Mouse (Mus musculus) midbrain, embryonic 15.5 days (tissue): ENCODE data around the gene Rnf5. TPM values are rescaled to one million over a fixed set of nuclear protein-coding genes. Genes with fewer than 3 reads are reported as not detected.

Experiments
- ATAC-seq: fragments of 200-750 bp; cut with Nextera tagmentation; replicated peaks from 2 replicates; pipeline ENCODE4 v1.8.0; 2017; ENCODE audit warnings: moderate TSS enrichment
- H3K27ac ChIP-seq: fragments of 300-500 bp; sonication (generic); 2 replicates; pipeline ENCODE4 v1.5.1; 2015; ENCODE audit warnings: mild to moderate bottlenecking, inconsistent platforms
- H3K27me3 ChIP-seq: fragments of 300-500 bp; sonication (generic); replicated peaks from 2 replicates; pipeline ENCODE4 v1.6.1; 2015; ENCODE audit warnings: inconsistent platforms
- H3K36me3 ChIP-seq: fragments of 300-500 bp; sonication (generic); replicated peaks from 2 replicates; pipeline ENCODE4 v1.6.1; 2015; ENCODE audit warnings: inconsistent platforms
- H3K4me1 ChIP-seq: fragments of 300-500 bp; sonication (generic); 2 replicates; pipeline ENCODE4 v1.6.1; 2015; ENCODE audit warnings: inconsistent platforms
- H3K4me2 ChIP-seq: fragments of 300-500 bp; sonication (generic); 2 replicates; pipeline ENCODE4 v1.6.1; 2015; ENCODE audit warnings: inconsistent platforms, mild to moderate bottlenecking, moderate library complexity
- H3K4me3 ChIP-seq: fragments of 300-500 bp; sonication (generic); 2 replicates; pipeline ENCODE4 v1.5.1; 2015; ENCODE audit warnings: mild to moderate bottlenecking, inconsistent platforms
- H3K9ac ChIP-seq: fragments of 300-500 bp; sonication (generic); 2 replicates; pipeline ENCODE4 v1.6.1; 2015; ENCODE audit warnings: mild to moderate bottlenecking, inconsistent platforms
- H3K9me3 ChIP-seq: fragments of 300-500 bp; sonication (generic); 2 replicates; pipeline ENCODE4 v1.6.1; 2016; ENCODE audit warnings: inconsistent platforms
- WGBS: fragments of 180-500 bp; shearing (Covaris S2); methylation state at CpG from one replicate; pipeline ENCODE4 v1.1.7; 2015; ENCODE audit warnings: mixed read lengths; 5-methylcytosine and 5-hydroxymethylcytosine counted together
- polyA plus RNA-seq: library from polyadenylated mRNA; unstranded; fragments of >200 nt; fragmentation: Nextera tagmentation; extraction: Ambion mirVana; gene quantifications from 2 replicates; pipeline ENCODE4 v1.2.1, GENCODE M21; 2015

Rnf5 gene
- polyA plus RNA-seq, 1 experiment from 2014 or later: 306 TPM

DNA sequence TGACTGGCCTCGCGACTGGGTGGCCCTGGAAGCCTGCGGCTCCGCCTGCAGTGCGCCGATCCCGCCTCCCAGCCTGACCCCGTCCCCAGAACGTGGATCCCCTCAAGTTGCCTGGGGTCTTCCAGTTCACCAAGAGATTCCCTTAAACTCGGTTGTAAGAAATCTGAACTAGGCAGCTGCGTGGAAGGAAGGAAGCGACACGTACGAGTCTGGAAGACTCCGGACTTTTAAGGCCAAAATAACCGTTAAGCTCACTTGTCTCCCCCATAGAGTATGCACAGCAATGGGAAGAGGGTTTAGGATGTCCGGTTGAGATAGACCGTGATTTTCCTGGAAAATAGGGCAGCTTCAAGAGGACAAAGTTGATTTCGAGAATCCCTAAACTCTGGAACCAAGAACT is 15.7 kb downstream of the Rnf5 start:
- peak overlapping the region; percentile 100 for H3K27ac ChIP-seq
- H3K4me2 ChIP-seq: peak overlapping the region; percentile 87
- peaks cover 44% of the 10 kb centered on the region for H3K4me1 ChIP-seq
- H3K4me3 ChIP-seq: peak overlapping the region; percentile 78
- peak overlapping the region; percentile 86 for H3K9ac ChIP-seq
- H3K9me3 ChIP-seq: no peaks in the 10 kb centered on the region
- no peaks in the 10 kb centered on the region for H3K27me3 ChIP-seq
- no peaks in the 10 kb centered on the region for H3K36me3 ChIP-seq
- 4% methylated on average over 19 of the region's 19 CpGs for WGBS
- no peak for ATAC-seq

DNA sequence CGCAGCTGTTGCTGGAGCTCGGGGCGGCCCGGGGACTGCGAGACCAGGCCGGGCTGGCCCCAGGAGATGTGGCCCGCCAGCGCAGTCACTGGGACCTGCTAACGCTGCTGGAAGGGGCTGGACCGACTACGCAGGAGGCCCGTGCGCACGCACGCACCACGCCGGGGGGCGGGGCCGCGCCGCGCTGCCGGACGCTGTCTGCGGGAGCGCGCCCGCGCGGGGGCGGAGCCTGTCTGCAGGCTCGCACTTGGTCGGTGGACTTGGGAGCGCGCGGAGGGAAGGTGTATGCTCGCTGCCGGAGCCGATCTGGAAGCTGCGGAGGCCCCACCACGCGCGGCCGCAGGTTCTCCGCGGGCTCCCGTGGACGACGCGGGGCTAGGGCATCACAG is 16.1 kb downstream of the Rnf5 start:
- WGBS: under 1% methylated on average over 49 of the region's 50 CpGs
- no peaks in the 10 kb centered on the region for H3K27me3 ChIP-seq
- H3K36me3 ChIP-seq: no peaks in the 10 kb centered on the region
- H3K4me2 ChIP-seq: peak overlapping the region; percentile 87
- no peaks in the 10 kb centered on the region for H3K9me3 ChIP-seq
- peak overlapping the region; percentile 100 for H3K27ac ChIP-seq
- peak overlapping the region; percentile 78 for H3K4me3 ChIP-seq
- peak; percentile 85 for ATAC-seq
- peaks cover 44% of the 10 kb centered on the region for H3K4me1 ChIP-seq
- H3K9ac ChIP-seq: peak overlapping the region; percentile 86

DNA sequence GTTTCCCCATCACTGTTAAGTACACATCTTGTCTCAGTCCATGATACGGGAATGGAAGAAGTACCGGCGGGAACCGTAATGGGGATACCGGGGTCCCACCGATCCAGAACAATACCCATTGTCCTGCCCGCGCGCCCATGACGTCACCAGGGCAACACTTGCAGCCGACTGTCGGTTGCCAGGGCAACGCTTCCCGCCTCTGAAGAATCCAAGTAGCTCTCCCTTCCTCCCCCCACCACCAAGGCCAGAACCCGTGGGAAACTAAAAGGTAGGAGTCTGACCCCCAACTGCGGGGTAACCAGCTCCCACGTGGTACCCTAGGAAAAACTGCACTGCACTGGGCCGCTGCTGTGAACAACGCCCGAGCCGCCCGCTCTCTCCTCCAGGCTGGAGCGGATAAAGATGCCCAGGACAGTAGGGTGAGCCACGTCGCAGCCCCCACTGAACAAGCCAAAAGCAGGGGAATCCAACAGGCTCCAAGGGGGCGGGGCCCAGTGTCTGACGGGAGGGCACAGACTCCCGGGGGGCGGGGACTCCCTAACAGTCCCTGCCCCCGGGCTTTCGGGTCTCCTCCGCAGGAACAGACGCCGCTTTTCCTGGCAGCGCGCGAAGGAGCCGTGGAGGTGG is 16.6 kb downstream of the Rnf5 start:
- Histone ChIP-seq H3K9ac (peak overlapping the region; percentile 86), H3K27me3 (no peaks in the 10 kb centered on the region), H3K4me1 (peaks cover 44% of the 10 kb centered on the region), H3K36me3 (no peaks in the 10 kb centered on the region), H3K4me3 (peak overlapping the region; percentile 78), H3K9me3 (no peaks in the 10 kb centered on the region), H3K4me2 (peak overlapping the region; percentile 87), H3K27ac (peak overlapping the region; percentile 100)
- WGBS: under 1% methylated on average over 38 of the region's 38 CpGs
- peak; percentile 81 for ATAC-seq

DNA sequence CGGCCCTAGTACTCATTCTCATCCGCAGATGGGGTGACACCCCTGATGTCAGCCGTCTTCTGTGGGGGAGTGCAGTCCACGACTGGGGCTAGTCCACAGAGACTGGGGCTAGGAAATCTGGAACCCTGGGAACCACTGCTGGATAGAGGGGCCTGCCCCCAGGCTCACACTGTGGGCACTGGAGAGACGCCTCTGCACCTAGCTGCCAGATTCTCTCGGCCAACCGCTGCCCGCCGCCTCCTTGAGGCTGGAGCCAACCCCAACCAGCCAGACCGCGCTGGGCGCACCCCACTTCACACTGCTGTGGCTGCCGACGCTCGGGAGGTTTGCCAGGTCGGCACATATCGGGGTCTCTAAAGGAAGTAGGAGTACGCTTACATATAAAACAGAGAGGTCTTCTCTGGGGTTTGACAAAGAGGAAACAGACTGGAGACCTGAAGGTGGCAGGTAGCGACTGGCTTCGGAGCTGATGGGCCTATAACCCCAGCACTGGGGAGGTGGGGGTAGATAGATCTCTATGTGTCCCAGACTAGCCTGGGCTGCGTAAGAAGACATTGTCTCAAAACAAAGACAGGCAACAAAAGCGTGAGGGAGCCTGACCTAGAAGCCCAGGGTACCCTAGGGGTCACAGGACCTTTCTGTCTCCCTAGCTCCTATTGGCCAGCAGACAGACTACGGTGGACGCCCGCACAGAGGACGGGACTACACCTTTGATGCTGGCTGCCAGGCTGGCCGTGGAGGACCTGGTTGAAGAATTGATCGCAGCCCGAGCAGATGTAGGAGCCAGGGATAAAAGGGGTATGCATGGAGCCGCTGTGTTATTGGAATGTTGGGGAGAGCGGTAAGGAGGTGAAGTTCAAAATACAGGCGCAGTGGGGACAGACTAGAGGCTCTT is 17.4 kb downstream of the Rnf5 start:
- Histone ChIP-seq H3K4me2 (peak overlapping the region; percentile 87), H3K36me3 (no peaks in the 10 kb centered on the region)

DNA sequence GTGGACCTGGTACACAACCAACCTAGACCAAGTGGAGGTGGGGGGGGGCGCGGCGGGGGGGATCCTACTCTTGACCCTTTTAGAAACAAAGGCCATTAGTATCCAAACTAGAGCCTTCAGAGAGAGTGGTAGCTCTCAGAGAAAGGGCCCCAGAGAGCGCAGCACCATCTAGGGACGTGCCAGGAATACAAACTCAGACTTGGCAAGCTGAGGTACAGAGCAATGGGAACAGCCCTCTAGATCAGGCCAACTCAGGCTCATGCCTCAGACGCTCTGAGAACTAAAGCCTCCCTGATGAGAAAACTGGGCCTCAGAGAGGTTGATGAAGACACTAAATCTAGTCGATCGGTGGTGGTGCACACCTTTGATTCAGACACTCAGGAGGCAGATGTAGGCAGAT is 18.4 kb downstream of the Rnf5 start:
- Histone ChIP-seq H3K27ac (peak overlapping the region; percentile 100; the same call in 1 of the 2 replicates), H3K4me1 (peaks cover 28% of the 10 kb centered on the region), H3K27me3 (no peaks in the 10 kb centered on the region), H3K9ac (no peak overlapping the region), H3K9me3 (no peaks in the 10 kb centered on the region), H3K4me3 (no peak overlapping the region), H3K36me3 (no peaks in the 10 kb centered on the region), H3K4me2 (no peak overlapping the region)
- 90% methylated on average over 8 of the region's 8 CpGs for whole genome bisulfite sequencing
- no peak for ATAC-seq

More for the DNA sequence above, 17.4 kb downstream of the Rnf5 start:
- peak overlapping the region; percentile 86 for H3K9ac ChIP-seq
- H3K27ac ChIP-seq: peak overlapping the region; percentile 100
- no peaks in the 10 kb centered on the region for H3K27me3 ChIP-seq
- H3K9me3 ChIP-seq: no peaks in the 10 kb centered on the region
- peaks cover 38% of the 10 kb centered on the region for H3K4me1 ChIP-seq
- 10% methylated on average over 32 of the region's 32 CpGs for WGBS
- H3K4me3 ChIP-seq: peak overlapping the region; percentile 78
- ATAC-seq: peak; percentile 16

GRCm38 (mm10) chr17:34583819-34584218 is 19.7 kb downstream of the Rnf5 start:
- Histone ChIP-seq H3K9me3 (no peaks in the 10 kb centered on the region), H3K9ac (no peak overlapping the region), H3K4me3 (no peak overlapping the region), H3K4me2 (no peak overlapping the region), H3K4me1 (peaks cover 21% of the 10 kb centered on the region), H3K36me3 (no peaks in the 10 kb centered on the region), H3K27me3 (no peaks in the 10 kb centered on the region), H3K27ac (no peak overlapping the region)
- no peak for ATAC-seq
- WGBS: 85% methylated on average over 8 of the region's 8 CpGs

DNA sequence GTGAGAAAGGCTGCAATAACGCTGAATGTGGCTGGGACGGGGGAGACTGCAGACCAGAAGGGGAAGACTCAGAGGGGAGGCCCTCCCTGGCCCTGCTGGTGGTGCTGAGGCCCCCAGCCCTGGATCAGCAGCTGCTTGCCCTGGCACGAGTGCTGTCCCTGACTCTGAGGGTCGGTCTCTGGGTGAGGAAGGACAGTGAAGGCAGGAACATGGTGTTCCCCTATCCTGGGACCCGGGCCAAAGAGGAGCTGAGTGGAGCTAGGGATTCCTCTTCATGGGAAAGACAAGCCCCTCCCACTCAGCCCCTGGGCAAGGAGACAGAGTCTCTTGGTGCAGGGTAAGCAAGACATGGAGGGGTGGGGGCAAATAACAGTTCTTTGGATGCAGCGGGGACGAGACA is 20.1 kb downstream of the Rnf5 start:
- Histone ChIP-seq H3K4me3 (no peak overlapping the region), H3K36me3 (no peaks in the 10 kb centered on the region), H3K4me1 (peaks cover 18% of the 10 kb centered on the region), H3K9ac (no peak overlapping the region), H3K27ac (no peak overlapping the region), H3K4me2 (no peak overlapping the region), H3K9me3 (no peaks in the 10 kb centered on the region), H3K27me3 (no peaks in the 10 kb centered on the region)
- WGBS: 54% methylated on average over 7 of the region's 7 CpGs
- no peak for ATAC-seq

- Histone ChIP-seq H3K4me1 (peaks cover 11% of the 10 kb centered on the region), H3K27me3 (no peaks in the 10 kb centered on the region), H3K9ac (no peak overlapping the region), H3K27ac (no peak overlapping the region), H3K36me3 (no peaks in the 10 kb centered on the region), H3K9me3 (no peaks in the 10 kb centered on the region), H3K4me2 (no peak overlapping the region), H3K4me3 (no peak overlapping the region)
- 86% methylated on average over 12 of the region's 12 CpGs for WGBS
- ATAC-seq: no peak
Measured at GRCm38 (mm10) chr17:34582528-34582927, 21.0 kb downstream of the Rnf5 start.

DNA sequence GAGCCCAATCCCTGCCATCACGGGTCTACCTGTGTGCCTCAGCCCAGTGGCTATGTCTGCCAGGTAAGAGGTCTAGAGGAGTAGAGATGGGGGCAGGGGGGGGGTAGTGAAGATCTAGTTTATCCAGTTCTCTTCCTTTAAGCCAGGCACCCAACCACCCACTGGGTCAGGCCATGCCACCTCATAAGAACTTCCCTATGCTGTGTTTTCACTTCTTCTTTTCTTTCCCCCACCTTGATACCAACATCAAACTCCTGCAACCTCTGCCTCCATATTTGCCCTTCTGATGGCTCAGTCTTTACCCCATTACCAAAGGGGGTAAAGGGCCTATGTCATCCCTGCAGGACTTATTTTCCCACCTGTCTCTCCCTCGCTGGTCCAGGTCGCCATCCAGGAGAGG is 25.4 kb downstream of the Rnf5 start:
- no peak overlapping the region for H3K27ac ChIP-seq
- H3K4me1 ChIP-seq: no peaks in the 10 kb centered on the region
- no peaks in the 10 kb centered on the region for H3K27me3 ChIP-seq
- no peaks in the 10 kb centered on the region for H3K9me3 ChIP-seq
- no peaks in the 10 kb centered on the region for H3K36me3 ChIP-seq
- no peak for ATAC-seq
- WGBS: 86% methylated on average over 3 of the region's 3 CpGs
- H3K4me2 ChIP-seq: no peak overlapping the region
- no peak overlapping the region for H3K4me3 ChIP-seq
- H3K9ac ChIP-seq: no peak overlapping the region

DNA sequence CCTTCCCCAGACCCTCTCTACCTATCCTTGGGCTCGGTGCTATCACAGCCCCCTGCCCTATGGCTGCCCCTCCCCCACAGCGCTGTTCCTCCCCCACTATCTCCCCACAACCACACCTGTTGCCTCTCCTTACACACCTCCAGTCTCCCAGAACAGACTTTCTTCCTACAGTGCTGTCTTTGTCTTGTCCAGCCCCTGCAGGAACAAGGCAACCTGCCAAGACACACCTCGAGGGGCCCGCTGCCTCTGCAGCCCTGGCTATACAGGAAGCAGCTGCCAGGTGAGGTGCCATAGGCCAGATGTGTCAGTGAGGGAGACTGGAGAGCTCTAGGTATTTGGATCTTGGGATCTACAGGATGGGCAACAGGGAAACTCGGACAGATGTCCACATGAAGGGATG is 26.9 kb downstream of the Rnf5 start:
- H3K36me3 ChIP-seq: no peaks in the 10 kb centered on the region
- no peaks in the 10 kb centered on the region for H3K27me3 ChIP-seq
- no peak overlapping the region for H3K4me3 ChIP-seq
- H3K27ac ChIP-seq: no peak overlapping the region
- 72% methylated on average over 5 of the region's 5 CpGs for WGBS
- no peak for ATAC-seq
- H3K9me3 ChIP-seq: no peaks in the 10 kb centered on the region
- no peak overlapping the region for H3K4me2 ChIP-seq
- no peak overlapping the region for H3K9ac ChIP-seq
- no peaks in the 10 kb centered on the region for H3K4me1 ChIP-seq

DNA sequence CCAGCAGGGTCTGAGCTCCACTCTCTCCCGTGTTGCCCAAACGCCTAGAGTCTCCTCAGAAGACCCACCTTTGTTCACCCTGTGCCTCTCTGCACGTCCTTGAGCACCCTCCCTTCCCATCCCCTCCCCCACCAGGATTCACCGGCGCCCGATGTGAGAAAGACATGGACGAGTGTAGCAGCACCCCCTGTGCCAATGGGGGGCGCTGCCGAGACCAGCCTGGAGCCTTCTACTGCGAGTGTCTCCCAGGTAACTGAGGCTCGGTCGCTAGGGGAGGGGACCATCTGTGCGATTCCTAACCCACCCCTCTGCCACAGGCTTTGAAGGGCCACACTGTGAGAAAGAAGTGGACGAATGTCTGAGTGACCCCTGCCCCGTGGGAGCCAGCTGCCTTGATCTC is 31.1 kb downstream of the Rnf5 start:
- H3K9ac ChIP-seq: no peak overlapping the region
- H3K4me1 ChIP-seq: no peaks in the 10 kb centered on the region
- no peak for ATAC-seq
- H3K27ac ChIP-seq: no peak overlapping the region
- H3K4me2 ChIP-seq: no peak overlapping the region
- H3K9me3 ChIP-seq: no peaks in the 10 kb centered on the region
- H3K27me3 ChIP-seq: 0 out of 2 replicates have a peak, but pooled peaks cover 1% of the 10 kb centered on the region
- H3K36me3 ChIP-seq: no peaks in the 10 kb centered on the region
- no peak overlapping the region for H3K4me3 ChIP-seq
- WGBS: 10% methylated on average over 15 of the region's 15 CpGs

GRCm38 (mm10) chr17:34571875-34572274 is 31.6 kb downstream of the Rnf5 start:
- Histone ChIP-seq H3K9me3 (no peaks in the 10 kb centered on the region), H3K9ac (no peak overlapping the region), H3K27me3 (0 out of 2 replicates have a peak, but pooled peaks cover 5% of the 10 kb centered on the region), H3K27ac (no peak overlapping the region), H3K4me3 (no peak overlapping the region), H3K4me1 (no peaks in the 10 kb centered on the region), H3K4me2 (no peak overlapping the region), H3K36me3 (no peaks in the 10 kb centered on the region)
- no peak for ATAC-seq
- 12% methylated on average over 5 of the region's 5 CpGs for WGBS
